Mouse (Mus musculus): Measurements from ENCODE around the gene Ifnb1.

GRCm38 (mm10) chr4:88534903-88535302 is 12.3 kb upstream of the Ifnb1 start:
- TF ChIP-seq CTCF (IDR thresholded peaks at IDR 0.05; ENCODE audit: low read depth), result no peak
- TF ChIP-seq EP300 (optimal IDR thresholded peaks at IDR 0.05), result no peak
